Mouse (Mus musculus) spleen, adult 18-20 months (tissue): ENCODE measurements around the gene Tpk1.

Source experiments
- DNase-seq, 2 experiments: peaks; one replicate each; pipeline ENCODE4 v3.0.0; 2022; ENCODE audit warnings: mixed read lengths in 2 of 2

The Tpk1 gene

DNA sequence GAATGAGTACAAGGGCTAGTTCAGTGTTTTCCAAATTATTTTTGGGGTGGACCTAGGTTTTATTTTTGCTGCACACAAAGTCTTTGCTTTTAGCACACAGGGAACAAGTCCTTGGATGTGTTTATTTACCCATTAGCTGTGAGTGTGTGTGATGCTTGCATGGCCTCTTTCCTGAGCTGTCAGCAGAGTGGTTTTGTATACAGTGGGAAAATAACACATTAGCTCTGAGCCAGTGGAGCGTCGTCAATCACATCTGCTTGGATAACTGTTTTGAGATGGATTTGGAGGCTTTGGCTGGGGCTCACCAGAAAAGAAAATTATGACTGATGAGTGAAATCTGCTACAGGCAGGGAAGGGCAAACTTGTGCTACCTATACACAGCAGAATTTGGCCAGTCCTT lies 323.7 kb downstream of the Tpk1 start:
- DNase-seq = no peak

DNA sequence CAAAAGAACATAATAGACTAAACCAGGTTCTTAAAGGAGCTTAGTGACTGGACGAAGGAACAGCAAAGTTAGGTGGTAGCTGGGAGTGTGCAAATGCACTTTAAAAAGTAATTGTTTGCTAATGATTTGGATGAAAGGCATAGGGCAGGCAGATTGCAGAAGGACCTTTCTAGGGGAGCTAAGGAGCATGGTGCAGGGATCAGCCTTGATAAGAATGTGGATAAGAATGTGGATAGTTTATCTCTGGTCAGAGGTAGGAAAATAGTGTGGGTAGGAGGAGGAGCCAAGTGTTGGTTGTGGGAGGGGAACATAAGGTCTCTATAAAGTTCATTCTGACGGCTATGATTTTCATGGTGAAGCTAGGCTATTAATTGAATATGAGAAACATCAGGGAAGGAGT lies 327.3 kb downstream of the Tpk1 start:
- no peak for DNase-seq

DNA sequence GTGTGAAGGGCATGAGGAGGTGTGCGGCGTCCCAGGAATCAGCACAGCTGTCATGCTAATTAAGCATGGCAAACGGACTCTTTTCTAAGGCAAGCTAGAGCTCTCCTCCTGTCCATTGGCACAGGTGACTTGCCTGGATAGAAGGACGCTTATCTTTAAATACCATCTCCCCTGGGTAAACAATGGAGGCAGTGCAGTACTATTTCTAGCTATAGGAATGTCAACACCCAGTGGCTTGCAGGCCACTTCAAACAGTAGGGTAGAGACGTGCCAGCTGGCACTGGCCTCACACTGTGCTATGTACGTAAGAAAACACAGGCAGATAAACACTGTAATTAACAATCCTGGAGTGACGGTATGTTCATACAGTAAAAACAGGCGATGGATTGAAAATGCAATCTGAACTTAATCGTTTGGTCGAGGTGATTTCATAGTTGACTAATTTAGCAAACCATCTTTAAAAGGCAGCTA lies 328.6 kb downstream of the Tpk1 start:
- DNase-seq = no peak

DNA sequence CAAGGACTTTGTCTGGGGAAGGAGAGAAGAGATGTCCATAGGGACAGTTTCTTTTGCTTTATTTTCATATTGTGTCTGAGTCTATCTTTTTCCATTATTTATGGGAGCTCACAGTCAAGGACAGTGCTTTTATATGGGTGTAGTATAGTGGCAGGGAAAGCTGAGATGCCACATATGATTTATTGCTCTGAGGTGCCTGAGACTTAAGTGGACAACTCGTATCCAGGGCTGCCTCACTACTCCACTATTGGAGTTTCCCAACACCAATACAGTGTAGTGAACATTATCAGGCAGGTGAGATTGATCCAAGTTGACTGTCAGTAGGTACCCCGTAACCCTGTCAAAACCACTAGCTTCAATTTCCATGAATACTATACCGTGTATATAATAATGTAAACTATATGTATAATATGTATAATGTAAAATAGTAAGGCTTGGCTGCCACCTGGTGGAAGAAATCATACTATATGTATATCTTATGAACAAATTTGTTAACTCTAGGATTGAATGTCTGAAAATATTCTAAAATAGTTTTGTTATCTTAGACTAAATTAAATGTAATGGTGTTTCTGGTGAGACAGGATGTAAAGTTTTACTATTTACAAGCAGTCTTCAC lies 330.4 kb downstream of the Tpk1 start:
- no peak for DNase-seq

DNA sequence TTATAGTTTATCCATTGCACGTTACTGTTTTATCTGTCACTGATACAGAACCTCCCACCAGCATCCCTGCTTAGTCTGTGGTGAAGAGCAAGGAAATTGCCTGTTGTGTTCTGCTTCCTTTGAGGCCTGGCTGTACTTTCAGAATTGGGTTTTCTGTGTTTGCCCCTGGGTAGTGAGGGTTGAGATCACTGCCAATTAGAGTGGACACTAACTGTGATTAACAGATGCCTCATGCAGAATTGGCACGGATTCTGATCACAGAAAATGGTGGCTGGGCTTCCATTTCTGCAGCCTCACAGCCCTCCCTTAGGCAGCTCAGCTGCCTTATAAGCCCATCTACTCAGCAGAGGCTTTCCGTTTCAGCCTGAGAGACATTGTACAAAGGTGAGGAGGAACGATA lies 332.6 kb downstream of the Tpk1 start:
- DNase-seq = no peak

DNA sequence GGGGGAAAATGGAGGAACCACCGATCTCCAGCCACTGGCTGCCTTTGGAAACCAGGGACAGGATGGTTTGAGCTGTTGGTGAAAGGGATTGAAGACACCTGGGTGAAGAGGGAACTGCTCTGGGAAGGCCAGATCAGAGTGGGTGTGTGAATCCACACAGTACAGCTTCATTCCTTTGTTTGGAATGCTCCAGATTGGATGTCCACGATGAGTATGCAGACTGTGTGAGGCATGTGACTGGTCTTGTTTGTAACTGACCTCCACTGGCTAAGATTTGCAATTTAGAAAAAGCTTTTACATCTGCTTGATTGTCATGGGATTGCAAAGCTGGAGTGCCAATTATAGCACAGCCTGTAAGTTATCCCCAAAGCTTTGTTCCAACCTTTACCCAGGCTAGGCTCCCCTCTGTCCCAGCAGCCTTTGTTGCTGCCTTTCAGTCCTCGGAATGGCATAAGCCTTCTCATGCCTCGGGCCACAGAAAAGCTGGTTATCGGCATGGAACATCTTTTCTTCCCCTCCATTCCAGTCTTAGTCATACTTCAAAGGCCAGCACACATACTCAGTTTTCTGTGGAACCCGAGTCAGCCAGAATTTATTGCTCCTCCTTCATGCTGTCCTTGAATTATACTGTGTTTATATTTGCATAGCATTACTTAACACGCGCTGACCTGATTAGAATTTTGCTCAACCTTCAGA lies 353.0 kb downstream of the Tpk1 start:
- DNase-seq = no peak

DNA sequence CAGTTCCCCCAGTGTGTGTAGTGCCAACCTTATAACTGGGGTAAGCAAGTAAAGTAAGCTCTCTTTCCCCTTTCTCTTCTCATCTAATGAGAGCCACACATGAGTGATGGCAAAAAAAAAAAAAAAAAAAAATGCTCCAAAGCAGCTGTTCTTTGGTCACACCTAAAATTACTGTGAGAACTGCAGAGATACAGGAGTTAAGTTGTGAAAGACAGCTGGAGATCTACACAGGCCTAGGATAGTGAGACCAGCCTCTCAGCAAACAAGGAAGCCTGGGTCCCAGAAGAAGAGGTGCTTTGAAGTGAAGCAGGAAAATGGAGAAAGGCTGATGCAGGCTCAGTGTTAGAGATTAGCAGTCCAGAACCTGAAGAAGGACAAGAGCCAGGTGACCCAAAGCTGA lies 353.5 kb downstream of the Tpk1 start:
- DNase-seq = no peak

DNA sequence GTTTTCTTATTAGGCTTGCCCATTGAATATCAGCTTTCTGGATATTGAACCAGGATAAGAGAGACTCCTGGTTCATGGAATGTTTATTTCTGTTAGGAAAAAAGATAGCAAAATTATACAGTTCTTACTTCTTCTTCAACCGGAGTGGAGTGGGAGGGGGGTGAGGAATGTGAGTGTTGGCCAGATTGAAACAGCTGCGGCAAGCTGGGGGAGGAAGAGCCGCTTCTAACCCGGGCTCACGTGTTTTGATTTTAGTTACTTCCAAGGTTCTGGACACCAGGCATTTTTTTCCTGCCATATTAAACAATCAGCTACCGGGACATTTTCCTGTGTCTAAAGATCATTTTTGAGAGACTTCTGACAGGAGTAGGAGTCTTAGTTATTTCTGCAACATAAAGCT lies 356.0 kb downstream of the Tpk1 start:
- DNase-seq = no peak

DNA sequence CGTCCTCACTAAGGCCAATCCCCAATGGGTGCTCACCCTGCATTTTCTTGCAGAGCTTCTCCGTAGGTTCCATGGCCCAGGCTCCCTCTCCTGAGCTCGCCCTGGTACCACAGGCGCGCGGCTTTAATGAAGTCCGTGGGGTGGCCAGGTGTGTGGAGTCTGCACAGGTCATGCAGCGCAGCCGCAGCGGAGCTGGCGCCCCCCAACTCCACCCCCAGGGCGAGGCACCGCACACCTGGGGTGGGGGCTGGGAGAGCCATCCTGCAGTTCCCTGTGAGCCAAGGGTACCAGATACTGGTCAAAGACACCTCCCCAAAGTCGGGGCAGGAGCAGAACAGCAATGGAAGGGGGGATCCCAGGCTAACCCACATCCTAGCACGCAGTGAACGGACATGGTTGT lies 356.6 kb downstream of the Tpk1 start, which contains the start of gene Nobox:
Gene Nobox, minus strand, starts transcription at position 101 of the 400 bp plus-strand sequence.
- no peak for DNase-seq

DNA sequence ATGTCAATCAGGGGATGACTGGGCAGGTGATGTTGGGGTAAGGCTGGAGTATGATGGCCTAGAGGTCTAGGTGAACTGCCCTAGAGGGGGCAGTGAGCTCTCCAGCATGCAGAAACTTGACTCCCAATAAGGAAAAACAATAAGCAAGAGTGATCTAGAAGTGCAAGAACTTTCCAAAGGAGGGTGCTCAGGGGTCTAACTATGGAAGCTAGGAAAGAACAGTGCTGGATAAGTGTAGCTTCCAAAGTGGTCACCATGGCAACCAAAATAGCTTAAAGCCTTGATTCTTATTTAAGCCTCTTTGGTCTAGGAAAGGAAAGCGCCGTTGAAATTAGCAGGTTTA lies 368.6 kb downstream of the Tpk1 start:
- no peak for DNase-seq

DNA sequence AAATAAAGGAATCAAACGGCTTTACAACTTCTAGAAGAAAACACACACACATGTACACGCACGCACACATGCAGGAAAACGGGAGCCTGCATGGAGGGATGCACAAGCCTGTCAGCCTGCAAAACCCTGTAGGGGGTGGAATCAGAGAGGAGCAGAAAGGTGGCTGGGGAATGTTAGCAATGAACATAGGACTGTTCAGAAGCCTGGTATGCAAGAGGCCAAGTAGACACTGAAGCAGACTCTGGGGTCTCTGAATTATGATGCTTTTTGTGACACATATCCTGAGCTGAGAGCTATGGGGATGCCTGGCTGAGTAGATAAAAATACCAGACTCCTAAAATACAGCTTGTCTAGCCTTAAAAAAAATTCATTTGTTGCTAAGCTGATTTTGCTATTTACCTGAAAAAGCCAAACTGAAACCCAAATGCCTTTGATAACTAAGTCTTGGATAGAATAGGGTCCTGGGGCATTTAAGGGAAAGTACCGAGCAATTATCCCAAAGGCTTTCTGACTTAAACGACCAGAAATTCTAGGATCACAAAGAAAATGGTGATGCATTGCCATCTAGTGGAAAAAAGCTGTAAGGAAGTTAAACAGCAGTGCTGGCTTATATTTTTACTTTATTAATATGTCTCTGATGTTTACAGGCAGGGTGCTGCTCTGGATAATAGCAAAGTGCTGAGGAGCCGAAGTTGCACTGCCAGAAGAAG lies 369.1 kb downstream of the Tpk1 start:
- DNase-seq = no peak

DNA sequence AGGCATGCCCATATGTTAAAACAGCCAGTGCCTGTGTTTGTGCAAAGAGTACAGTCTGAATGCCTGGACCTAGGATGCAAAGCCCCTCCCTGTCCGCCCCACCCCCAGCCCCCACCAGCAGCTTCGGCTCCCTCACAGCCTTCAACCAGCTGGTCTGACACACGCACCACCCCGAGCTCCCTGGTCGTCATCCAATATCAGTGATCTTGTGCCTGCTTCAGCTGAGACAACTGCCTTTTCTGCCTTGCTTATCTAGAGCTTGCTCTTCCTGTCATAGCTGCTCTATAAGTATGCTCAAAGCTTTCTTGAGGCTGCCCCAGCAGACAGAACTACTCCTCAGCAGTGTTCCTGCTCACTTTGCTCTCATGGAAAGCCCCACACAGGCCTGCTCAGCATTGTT lies 370.2 kb downstream of the Tpk1 start:
- DNase-seq = no peak
